Mouse (Mus musculus): ENCODE results near the gene Map2.

The Map2 gene

GRCm38 (mm10) chr1:66386751-66387452 lies 211.8 kb downstream of the Map2 start:
- peak; percentile 40 to 70 for DNase-seq (ENCODE audit: low spot score in 2 of 2)

DNA sequence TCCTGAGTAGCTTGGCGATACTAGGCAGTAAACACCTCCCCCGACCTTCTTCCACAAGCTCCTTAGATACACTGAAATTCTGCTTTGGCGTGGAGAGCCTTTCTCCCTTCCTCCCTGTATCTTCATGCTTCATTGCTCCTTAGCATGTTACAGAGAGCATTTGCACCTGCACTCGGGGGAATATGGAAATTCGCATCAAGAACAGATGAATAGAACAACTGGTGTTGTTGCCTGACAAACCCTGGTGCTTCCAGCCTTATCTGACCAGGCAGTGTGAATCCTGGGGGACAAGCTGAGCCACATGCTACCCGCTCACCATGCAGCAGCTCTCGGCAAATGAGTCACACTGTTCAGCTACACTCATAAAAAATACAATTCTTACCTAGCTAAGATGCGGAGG lies 213.5 kb downstream of the Map2 start:
- DNase-seq (ENCODE audit: low spot score in 2 of 2): peak; percentile 42 to 48

- DNase-seq (ENCODE audit: low spot score in 2 of 2): no peak
Observed at GRCm38 (mm10) chr1:66394944-66395637, 220.0 kb downstream of the Map2 start.

DNA sequence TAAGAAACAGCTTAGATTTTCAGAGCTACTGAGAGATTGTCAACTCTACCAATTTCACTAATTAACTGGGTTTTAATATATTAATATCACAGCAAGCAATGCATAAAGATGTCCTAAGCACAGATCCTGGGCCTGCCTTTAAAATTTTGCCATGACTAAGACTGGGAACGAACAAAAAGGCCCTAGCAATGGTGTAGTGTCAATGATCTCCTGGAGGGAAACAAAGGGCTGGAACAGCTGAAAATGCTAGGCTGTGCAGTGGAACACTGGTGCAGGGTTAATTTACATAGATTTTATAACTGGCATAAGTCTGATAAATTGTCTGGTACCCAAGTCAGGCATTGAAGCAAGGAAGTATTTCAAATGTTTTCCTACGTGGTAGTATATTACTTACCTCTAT lies 220.8 kb downstream of the Map2 start:
- DNase-seq (ENCODE audit: low spot score in 2 of 2): no peak

GRCm38 (mm10) chr1:66401902-66402301 lies 226.8 kb downstream of the Map2 start:
- no peak for DNase-seq (ENCODE audit: low spot score in 2 of 2)

- DNase-seq (ENCODE audit: low spot score in 2 of 2): no peak
Observed at GRCm38 (mm10) chr1:66407270-66407967, 232.3 kb downstream of the Map2 start.

DNA sequence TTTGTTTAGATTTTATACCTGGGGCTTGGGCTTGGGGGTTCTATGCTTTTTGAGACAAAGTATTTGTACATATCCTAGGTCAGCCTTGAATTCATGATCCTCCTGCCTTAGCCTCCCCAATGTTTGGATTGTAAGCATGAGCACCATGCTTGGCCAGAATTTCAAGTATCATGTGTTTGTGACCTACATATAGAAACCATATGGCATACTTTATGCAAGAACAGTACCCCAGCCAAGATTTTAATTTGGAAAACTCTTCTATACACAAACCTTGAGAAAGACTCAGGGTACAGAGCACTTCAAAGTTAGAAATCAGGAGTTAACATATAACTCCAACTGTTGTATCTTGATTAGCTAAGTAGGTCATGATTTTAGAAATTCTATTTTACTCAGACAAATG lies 243.3 kb downstream of the Map2 start:
- DNase-seq (ENCODE audit: low spot score in 2 of 2): no peak

DNA sequence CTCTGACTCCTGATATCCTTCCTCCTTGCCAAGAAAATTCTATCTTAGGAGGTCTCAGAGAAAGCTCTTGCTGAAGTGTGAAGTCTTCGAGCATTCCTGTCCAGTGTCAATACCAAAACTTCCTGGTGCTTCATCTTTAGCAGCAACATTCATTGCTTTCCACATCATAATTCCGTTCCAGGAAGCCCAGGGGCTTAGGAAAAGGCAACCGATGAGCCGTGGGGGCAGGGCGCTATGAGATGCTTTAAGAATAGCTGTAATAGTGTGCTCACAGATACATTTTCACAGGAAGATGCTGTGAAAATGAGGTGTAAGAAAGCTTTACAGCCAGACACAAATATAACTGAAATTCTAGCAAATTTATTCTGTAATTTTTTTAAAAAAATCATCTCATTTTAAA lies 251.0 kb downstream of the Map2 start:
- DNase-seq (ENCODE audit: low spot score in 2 of 2): no peak

- DNase-seq (ENCODE audit: low spot score in 2 of 2): no peak
Observed at GRCm38 (mm10) chr1:66430962-66431361, 255.9 kb downstream of the Map2 start.

DNA sequence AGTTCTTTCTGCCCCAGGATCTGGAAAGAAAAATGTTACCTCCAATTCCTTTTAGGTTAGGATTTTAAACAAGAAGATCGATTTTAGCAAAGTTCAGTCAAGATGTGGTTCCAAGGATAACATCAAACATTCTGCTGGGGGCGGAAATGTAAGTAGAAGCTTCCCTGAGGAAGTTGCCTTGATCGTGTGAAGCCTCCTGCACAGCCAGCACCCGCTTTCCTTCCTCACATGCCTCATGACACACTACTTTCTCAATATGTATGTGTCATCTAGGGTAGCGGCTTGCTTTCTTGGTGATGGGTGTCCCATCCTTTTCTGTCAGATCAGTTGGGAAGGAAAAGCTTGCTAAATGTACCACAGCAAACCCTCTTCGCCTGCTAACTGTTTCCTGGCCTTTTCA lies 256.4 kb downstream of the Map2 start:
- DNase-seq (ENCODE audit: low spot score in 2 of 2): peak in 1 of 2 experiments; percentile 40

DNA sequence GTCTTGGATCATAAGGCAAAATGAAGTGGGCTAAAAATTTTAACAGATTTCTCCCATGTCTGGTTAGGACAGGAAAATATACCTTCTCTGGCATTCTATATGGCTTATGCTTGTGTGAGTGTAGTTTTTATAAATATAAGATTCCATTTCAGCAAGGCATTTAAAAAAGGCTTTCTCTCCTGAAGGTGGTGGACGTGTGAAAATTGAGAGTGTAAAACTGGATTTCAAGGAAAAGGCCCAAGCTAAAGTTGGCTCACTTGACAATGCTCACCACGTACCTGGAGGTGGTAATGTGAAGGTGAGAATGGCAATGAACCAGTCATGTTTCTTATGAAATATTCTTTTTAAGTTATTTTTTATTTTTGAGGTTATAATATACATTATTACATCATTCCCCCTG lies 263.0 kb downstream of the Map2 start:
- DNase-seq (ENCODE audit: low spot score in 2 of 2): no peak

DNA sequence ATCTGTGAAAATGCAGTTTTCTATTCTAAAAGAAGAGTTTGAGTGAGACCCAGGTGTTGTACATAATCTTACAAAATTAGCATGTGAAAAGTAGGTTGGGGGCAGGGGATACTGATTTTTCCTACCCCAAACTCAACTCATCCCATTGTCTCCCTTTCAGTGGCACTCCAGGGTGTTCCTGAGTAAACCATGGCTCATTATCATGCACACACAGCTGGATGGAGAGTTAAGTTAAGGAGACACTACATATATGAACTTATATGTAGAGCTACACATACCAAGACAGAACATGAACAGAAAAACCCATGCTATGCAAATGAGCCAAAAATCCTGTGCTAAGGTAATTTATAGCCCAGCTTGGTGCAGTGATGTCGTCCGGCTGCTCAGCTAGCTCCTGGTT lies 267.8 kb downstream of the Map2 start:
- DNase-seq (ENCODE audit: low spot score in 2 of 2): no peak

DNA sequence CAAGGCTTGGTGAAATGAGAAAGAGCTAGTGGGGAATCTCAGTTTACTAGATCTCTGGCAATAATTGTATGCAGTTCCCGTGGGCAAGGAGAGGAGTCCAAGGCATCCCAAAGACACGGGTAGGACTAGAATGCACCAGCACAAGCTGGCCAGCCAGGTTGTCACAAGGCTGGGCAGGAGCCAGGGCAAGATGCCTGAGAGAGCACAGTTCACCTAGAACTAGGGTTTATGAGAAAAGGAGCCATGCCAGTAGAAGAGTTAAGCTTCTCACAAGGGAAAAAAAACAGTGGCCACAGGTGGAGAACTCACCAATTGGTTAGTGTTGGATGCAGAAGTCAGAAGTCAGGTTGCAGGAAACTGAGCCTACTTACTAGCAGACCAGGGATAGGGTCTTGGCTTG lies 274.4 kb downstream of the Map2 start:
- no peak for DNase-seq (ENCODE audit: low spot score in 2 of 2)

DNA sequence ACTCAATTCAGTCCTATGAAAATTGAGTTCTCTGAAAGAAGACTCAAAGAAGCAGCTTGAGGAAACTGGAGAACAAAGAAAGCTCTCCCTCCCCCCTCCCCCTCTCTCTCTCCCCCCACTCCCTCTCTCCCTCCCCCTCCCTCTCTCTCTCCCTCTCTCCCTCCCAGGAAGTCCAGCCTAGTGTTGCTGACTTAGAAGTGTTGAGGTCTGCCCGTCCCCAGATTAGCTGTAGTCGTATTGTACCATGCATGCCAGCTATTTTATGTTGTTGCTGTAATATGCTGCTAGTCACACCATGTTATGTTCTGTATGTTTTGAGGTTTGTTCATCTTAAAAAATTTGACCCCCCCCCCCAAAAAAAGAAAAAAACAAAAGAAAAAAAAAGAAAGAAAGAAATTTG lies 281.5 kb downstream of the Map2 start:
- DNase-seq (ENCODE audit: low spot score in 2 of 2): no peak

DNA sequence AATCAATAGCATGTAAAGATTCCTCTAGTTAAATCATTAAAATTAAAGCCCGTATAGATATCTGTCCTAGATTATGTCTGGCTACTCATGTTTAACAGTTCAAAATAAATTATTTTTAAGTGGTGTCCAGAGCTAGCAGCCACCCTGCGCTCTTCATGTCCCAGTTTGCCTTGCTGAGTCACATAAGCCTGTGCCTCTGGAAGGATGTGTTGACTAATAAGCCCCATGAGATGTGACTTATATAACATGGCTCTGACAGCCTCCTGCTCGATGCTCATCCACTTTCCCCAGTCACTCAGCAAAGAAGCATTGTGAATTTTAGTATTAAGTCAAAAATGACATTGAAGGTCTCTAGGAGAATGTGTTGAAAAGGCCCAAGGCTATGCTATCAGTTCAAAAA lies 282.7 kb downstream of the Map2 start:
- DNase-seq (ENCODE audit: low spot score in 2 of 2): no peak

DNA sequence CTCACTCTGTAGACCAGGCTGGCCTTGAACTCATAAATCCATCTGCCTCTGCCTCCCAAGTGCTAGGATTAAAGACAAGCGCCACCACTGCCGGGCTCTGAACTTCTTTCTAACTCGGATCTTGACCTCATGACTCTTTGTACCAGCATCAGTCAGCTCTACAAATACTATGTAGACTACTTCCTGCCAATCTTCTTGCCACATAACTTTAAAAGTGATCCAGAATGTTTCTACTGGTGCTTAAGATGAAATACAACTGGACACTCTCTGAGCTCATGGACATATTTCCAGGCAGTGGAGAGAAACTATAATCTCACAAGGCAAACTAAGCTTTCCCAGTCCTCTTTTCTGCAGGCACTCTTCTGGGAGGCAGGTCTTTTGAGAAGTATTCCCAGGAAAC lies 284.3 kb downstream of the Map2 start:
- no peak for DNase-seq (ENCODE audit: low spot score in 2 of 2)

DNA sequence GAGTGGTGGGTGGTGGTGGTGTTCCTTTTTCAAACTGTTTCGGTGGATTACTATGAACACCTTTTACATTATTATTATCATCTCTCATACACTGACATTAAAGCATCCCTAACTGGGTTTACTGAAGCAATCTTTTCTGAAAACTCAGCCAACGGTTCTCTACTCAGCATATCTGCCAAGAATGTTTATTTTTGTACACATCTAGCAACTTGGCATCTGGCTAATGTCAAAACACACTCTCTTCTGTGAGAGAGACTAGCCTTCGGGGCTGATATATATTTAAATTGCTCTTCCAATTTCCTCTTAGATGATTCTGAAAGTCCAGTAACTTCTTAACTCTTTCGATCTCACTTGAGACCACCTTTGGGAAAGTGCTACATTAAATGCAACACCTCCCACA lies 285.8 kb downstream of the Map2 start:
- no peak for DNase-seq (ENCODE audit: low spot score in 2 of 2)

- DNase-seq (ENCODE audit: low spot score in 2 of 2): peak; percentile 61 to 63
Observed at GRCm38 (mm10) chr1:66467821-66468703, 293.0 kb downstream of the Map2 start, which contains the start of gene Unc80. Gene Unc80 (plus strand): TSS chr1:66468367.

- DNase-seq (ENCODE audit: low spot score in 2 of 2): peak in 1 of 2 experiments; percentile 36
Observed at GRCm38 (mm10) chr1:66468704-66469020, 293.6 kb downstream of the Map2 start.

DNA sequence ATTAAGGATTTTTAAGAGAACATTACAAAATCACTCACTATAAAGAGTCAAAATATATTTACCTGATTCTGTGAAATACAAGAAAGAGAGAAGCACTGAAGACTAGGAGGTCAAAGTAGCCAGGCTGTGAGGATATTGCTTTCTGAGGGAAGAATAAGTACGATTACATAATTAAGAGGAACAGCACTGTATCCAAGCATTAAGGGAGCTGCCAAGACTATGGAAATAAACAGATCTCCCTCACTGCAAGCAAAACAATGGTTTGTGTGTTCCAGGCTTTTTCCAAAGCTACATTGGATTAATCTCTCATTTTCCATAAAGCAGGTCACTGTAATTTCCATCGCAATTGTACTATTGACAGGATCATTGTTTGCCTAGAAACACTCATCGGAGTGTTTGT lies 307.7 kb downstream of the Map2 start:
- no peak for DNase-seq (ENCODE audit: low spot score in 2 of 2)

Data from frontal cortex, postnatal 36 days (tissue).